Mouse (Mus musculus): ENCODE data around the gene Kirrel3.

Kirrel3 gene

DNA sequence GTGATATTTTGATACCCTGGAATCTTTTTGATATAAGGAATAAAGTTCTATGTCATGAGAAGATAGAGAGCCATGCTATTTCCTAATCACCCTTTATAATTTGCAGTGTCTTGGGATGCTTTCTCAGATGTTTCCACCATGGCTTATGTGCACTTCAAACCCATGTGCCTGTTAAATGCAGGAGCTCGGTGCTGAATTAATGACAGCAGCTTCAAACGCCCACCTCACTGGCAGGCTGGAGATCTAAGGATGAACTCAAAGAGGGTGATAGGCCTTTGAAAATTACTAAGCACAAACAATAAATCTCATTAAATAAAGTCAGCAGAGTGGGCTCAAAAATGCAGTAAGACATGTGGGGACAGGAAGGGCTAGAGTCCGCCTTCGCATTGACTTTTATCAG is 108.2 kb downstream of the Kirrel3 start:
- no peak for DNase-seq (ENCODE audit: low read depth, low spot score)

DNA sequence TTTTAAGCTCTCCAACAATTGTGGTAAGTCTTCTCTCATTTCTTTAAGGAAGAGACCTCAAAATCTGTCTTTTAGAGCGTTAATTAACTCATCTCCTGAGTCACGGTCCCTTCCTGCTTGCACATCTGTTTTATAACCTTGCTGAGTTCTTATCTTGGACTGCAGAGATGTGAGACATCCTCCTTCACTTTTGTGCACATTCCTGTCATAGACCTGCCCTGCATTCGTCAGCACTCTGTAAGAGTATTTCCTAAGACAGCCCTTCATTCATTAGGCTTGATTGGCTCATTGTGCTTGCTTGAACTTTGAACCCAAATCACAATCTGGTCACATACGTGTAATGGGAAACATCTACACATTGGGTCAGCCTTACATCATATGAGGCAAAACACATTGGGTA is 114.6 kb downstream of the Kirrel3 start:
- DNase-seq (ENCODE audit: low read depth, low spot score), result no peak

DNA sequence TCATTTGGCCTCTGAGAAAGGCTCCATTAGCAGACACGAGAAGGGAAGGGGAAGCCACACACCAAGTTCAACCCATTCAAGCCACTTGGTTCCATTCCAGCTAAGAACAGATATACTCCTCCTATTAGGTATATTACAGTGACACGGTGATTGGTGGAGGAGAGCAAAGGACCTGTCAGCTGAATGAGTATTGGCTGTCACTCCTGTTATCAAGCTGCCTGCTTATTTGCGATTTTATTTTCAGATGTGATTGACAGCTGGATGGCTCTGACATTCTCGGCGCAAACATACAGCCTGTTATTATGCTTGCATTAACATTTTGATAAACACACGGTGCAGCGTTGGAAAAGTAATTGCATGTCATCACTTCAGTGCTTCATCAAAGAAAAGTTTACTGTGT is 118.1 kb downstream of the Kirrel3 start:
- DNase-seq (ENCODE audit: low read depth, low spot score), result no peak

- DNase-seq (ENCODE audit: low read depth, low spot score), result no peak
Observed at GRCm38 (mm10) chr9:34604931-34605330, 119.2 kb downstream of the Kirrel3 start.

DNA sequence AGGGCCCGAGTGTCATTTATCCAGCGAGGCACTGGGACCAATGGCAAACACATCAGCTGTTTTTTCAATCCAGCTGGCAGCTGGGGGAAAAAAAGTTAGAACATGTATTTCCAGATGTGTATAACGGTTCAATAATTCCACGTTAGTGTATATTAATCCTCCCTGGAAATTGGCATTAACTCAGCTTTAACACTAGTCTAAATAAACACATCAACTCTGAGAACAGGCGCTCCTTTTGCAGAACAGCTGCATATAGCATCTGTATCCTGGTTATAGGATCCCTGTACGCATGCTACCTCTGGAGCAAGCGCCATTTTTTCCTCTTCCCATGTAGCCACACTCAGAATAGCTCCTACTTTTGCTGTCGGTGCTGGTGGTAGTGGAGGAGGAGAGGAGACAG is 119.8 kb downstream of the Kirrel3 start:
- peak; percentile 14 for DNase-seq (ENCODE audit: low read depth, low spot score)

DNA sequence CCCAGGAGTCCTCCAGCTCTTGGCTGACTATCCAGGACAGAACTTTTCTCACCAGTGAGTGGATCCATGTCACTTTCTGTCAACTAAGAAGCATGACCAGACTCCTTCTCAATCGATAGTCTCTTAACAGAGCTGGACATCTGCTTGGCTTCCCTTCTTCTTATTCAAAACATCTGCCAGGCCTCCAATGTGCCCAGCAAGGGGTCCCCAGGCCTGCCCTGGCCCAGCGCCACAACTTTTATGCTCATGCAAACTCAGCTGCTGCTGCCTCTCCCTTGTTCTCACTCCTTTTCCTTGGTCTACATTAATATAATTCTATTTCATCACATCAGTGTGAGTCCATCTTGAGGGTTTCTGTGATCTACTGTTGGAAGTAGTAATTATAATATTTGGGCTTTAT is 122.3 kb downstream of the Kirrel3 start:
- no peak for DNase-seq (ENCODE audit: low read depth, low spot score)

- DNase-seq (ENCODE audit: low read depth, low spot score), result no peak
Observed at GRCm38 (mm10) chr9:34612886-34613769, 127.4 kb downstream of the Kirrel3 start.

DNA sequence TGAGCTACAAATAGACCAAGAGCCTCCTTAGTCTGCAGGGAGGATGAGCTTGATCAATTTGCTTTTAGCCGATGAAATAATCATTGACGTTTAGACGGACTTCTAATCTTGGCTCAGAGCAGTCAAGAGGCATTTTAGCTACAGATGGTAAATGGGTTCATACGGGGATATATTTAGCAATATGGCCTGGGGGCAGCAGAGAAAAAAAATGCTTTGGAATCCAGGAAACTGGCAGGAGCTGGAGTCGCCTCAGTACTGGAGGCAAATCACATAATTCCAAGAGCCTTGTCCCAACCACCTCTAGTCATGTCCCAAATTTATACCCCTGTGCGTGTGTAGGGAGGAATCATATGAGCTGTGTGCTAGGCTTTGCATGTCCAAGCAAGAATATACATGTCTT is 132.4 kb downstream of the Kirrel3 start:
- DNase-seq (ENCODE audit: low read depth, low spot score), result no peak

GRCm38 (mm10) chr9:34619913-34620312 is 134.2 kb downstream of the Kirrel3 start:
- DNase-seq (ENCODE audit: low read depth, low spot score), result no peak

DNA sequence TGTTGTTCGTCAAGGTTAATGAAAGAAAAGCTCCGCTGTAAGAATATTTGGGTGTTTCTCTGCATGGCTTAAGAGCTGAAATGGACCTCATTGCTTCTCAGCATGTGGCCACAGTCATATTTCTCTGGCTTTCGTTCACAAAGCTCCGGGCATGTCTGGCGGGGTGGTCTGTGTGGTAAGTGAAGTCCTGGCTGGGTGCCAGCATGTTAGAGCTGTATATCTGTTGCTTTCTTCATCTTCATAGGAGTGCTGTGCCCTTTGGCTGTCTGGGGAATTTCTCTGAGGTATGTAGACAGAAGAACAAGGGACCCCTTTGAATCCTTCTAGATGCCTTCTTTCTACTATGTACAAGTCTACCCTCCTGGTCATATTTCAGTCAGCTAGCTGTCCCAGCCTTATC is 137.8 kb downstream of the Kirrel3 start:
- no peak for DNase-seq (ENCODE audit: low read depth, low spot score)

DNA sequence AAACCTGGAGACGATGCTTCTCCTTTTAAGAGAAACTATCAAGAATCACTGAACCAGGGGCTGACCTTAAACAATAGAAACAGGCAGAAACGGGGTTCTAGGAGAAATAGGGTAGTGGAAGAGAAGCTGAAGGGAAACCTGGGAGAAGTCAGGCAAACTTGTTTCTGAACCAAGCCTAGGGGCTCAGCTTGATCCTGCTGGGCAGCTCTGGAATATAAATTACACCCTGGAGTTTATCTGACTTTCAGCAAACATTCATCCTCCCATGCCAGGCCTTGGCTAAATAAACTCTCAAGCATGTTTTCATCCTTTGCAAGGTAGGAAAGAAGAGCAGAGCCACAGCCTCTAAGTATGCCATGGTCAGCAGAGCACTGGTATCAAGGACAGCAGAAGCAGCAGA is 138.3 kb downstream of the Kirrel3 start:
- DNase-seq (ENCODE audit: low read depth, low spot score), result no peak

DNA sequence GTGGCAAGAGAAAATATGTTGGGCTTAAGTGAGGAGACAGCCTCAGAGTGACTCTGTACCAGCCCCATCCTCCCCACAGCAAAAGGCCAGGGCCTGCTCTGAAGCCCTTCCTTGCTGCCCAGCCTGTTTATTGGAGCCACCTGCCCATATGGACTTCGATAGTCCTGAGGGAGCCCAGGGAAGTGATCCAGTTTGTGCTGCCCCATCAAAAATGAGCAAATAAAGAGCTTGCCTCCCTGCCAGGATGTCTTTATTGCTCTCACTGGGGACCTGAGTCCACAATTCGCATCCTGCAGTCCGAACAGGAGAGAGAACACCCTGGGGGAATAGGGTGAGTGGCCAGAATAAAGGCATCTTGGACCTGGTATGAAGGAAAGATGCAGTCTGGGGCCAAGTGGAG is 143.1 kb downstream of the Kirrel3 start:
- no peak for DNase-seq (ENCODE audit: low read depth, low spot score)

GRCm38 (mm10) chr9:34635696-34636095 is 150.0 kb downstream of the Kirrel3 start:
- no peak for DNase-seq (ENCODE audit: low read depth, low spot score)

- no peak for DNase-seq (ENCODE audit: low read depth, low spot score)
Observed at GRCm38 (mm10) chr9:34643917-34644316, 158.2 kb downstream of the Kirrel3 start.

DNA sequence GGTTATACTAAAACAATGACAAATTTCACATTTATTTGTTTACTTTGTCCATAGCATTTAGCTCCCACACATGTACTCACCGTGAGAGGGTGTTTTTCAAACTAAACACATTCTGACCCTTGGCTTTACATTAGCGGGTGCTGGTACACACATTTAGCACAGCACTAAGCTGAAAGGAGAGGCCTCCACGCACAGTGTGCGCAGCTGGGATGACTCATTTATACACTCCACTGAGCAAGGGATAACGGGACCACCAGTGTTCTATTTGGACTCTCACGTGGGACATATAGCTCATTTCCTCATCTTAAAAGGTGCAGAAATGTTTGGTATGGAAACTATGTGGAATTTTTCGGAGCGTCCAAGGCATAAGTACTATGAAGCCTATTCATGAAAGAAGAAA is 158.7 kb downstream of the Kirrel3 start:
- DNase-seq (ENCODE audit: low read depth, low spot score), result no peak

DNA sequence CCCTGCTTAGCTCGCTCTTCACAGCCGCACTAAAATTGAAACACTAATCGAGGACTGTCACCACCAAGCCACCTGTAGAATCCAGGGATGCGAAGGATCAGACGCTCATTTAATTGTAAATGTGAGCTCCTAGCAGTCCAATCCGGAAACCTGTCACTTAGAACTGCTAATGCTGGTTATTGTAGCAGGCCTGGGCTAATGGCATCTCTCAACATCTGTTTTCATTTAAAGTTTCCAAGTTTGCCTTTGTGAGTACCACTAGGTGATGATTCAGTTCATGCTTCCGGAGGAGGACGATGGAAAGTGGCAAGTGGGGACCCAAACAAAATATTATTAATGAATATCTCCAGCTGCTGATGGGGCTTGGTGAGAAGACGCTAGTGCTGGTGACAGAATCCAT is 161.1 kb downstream of the Kirrel3 start:
- DNase-seq (ENCODE audit: low read depth, low spot score), result peak; percentile 70

DNA sequence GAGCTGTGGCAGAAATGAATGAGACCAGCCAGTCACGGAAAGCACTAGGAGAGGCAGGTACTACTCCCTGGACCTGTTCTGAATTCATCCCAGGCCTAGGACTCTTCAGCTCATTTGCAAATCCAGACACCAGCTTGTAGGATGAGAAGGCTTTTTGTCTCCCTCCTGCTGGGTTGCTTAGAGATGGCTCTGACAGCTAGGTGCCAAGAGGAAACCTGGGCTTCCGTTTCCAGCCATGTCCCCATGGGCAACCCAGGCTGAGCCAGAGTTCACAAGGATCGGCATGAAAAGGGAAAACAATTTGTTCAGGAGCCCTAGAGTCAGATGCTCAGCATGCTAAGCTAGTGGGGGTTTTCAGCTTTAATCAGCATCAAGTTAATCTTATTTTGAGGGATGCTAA is 166.6 kb downstream of the Kirrel3 start:
- DNase-seq (ENCODE audit: low read depth, low spot score), result no peak

- DNase-seq (ENCODE audit: low read depth, low spot score), result no peak
Observed at GRCm38 (mm10) chr9:34653141-34653540, 167.4 kb downstream of the Kirrel3 start.

DNA sequence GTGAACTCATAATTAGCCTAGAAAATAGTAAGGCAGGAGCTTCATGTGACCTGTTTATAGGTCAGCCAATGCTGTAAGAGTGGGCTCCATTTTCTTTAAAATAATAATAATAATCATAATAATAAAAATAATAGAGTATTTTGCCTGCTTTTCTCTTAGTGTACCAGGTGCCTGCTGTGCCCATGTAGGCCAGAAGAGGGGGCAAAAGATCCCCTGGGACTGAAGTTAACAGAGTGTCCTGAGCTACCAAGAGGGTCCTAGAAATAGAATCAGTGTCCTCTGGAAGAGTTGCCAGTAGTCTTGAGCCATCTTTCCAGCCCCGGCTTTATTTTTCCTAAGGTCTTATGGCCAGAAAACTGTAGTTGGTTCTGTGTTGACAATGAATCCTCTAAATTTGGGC is 174.9 kb downstream of the Kirrel3 start:
- DNase-seq (ENCODE audit: low read depth, low spot score), result no peak

- DNase-seq (ENCODE audit: low read depth, low spot score), result no peak
Observed at GRCm38 (mm10) chr9:34663412-34663811, 177.7 kb downstream of the Kirrel3 start.

- DNase-seq (ENCODE audit: low read depth, low spot score), result no peak
Observed at GRCm38 (mm10) chr9:34665361-34666129, 179.9 kb downstream of the Kirrel3 start.

DNA sequence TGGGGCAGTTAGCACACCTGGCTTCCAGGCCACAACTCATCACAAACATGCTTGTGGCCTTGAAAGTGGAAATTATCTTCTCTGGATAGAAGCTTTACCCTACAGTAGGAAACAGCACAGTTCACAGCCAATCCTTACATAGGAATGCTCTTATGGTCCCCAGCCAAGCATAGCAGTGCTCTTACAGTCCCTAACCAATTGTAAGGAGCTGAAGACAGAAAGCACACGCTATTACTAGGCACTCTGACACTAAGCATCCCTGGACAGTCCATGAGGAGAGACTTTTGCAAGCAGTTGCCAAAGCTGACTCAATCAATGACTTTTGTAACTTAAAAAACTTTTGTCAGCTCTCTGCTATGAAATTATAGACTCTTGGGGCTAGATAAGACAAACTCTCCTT is 181.5 kb downstream of the Kirrel3 start:
- no peak for DNase-seq (ENCODE audit: low read depth, low spot score)

DNA sequence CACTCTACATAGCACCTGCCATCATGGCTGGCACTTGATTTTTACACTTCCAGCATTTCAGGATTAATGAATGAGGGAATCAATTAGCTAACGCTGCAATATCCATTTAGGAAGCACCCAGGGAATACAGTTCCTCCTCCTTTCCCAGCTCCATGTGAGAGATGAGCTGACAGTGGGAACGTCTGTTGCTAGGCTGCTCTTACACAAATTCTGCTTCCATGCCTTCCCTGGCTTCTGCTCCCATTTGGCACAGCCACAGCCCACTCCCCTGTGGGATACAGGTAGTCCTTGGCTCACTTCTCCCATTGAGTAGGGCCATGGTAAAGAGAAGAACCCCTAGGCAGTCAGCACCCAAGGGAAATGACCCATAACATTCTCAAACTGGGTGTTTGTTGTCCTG is 185.2 kb downstream of the Kirrel3 start:
- no peak for DNase-seq (ENCODE audit: low read depth, low spot score)

Data from forelimb bud, embryonic 11.5 days (tissue).